Mouse (Mus musculus) megakaryocyte progenitor cell, adult 5-6 weeks (primary cell): ENCODE results near the gene Cd82. TPM values are rescaled to one million over a fixed set of nuclear protein-coding genes. Genes with fewer than 3 reads are reported as not detected.
A peak's percentile ranks its signal among the peaks of the same experiment; 100 is the strongest.

ENCODE experiments used
- ATAC-seq: replicated peaks from 2 replicates; pipeline ENCODE4 v1.8.0; 2016; ENCODE audit warnings: mild to moderate bottlenecking, moderate TSS enrichment, inconsistent platforms; ENCODE audit not compliant: poor library complexity
- total RNA-seq, 2 experiments: library from RNA; stranded (forward) in 1 of 2; stranded (reverse) in 1 of 2; fragments of 157-497, 149-512 nt in 1 of 2; fragments of 200-1000 nt in 1 of 2; gene quantifications; 2 replicates each; pipeline versions ENCODE4 v1.2.3 to v1.2.4; 2015 to 2017

The Cd82 gene
- total RNA-seq, 2 experiments from 2014 or later: 15.0 to 23.9 TPM

DNA sequence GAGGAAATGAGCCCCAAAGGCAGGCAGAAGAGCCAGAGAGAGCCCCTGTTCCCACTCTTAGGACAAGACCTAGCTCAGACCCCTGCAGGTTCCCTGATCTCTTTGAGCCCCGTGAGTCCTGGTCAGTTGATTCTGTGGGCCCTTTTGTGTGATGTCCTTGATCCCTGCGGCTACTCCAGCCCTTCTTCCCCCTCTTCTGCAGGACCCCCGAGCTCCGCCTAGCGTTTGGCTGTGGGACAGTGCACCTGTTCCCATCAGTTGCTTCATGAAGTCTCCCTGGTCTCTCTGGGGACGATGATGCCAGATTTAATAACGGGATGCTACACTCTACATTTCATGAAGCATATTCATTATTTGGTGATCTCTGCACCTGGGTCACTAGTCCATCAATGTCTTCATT is 6.2 kb upstream of the Cd82 start:
- no peak for ATAC-seq

DNA sequence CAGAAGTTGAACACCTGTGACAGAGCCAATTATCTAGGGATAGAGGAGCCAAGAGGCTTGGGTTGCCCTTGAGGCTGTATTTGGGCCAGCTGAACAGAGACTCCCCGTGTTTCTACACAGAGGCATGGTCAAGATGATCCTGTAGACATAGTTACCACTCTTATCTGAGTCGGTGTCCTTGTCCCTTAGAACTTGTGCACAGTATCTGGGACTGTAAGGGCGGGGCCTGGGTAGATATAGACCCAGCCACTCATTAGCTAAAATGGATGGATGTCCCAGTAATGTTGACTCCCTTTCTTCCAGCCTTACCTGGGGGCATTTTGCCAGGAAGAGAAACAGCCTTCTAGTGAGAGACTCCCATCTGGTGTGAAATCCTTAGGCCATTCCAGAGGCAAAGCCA is 3.4 kb upstream of the Cd82 start:
- ATAC-seq: no peak

DNA sequence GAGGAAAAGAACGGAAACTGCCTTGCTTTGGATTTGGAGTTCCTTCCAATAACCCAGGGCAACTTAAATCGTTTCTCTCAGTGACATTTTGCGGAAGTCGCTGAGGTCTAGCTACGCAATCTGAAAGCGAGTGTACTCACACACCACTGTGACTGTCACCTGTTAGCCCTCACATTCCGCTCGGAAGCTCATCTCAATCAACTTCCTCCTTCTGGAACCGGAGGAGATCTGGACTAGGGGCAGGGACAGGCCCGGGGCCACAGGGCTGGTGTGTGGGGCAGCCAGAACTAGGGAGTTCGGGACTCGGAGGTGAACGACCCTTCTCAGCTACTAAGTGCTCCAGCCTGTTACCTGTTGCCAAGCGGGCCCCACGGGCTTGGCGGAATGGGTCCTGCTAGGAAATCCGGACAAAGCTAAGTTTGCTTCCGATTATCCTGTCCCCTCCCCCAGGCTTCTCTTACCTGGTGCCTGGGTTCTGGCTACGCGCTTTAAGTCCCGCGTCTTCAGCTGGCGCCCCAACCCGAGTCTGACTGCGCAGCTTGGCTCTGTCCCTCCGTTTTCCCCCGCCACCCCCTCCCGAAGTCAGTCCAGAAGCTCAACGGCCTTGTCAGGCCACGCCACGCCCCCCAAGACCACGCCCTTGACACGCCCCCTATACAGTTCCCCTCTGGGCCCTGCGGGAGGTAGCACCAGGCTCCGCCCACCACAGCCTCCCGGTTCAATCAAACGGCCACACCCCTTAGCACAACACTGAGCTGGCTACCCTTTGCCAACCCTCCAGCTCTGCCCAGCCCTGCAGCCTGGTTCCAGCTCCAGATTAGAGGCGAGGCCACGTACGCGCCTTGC is 848 bp downstream of the Cd82 start:
- ATAC-seq: peak; percentile 76

DNA sequence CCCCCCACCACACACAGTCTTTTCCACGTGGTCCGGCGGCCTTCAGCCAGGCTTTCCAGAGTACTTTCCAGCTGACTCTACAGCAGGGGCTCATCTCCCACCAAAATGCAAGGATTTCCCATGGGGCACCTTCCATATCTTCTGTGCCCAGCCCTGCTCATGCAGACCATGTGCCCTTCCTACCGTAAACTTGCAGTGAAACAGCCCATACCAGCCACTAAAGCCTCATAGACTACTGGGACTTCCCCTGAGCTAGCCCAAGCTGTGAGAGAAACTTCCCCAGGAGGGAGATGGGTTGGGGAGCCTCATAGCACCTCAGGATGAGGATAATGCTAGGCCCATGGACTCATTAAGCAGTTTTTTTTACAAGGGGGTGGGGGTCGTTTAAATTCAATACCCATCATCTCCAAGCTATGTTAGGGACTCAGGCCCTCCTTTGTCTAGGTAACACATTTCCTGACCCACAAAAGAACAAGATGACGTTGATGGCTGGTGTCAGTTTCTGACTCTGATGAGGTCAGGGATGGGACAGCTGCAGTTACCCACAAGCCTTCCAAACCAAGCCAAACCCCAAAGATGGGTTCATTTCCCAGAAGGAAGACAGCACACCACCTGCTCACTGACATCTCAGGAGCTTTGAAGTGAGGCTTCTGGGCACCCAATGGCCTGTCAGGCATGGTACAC is 2.0 kb downstream of the Cd82 start:
- ATAC-seq: no peak

DNA sequence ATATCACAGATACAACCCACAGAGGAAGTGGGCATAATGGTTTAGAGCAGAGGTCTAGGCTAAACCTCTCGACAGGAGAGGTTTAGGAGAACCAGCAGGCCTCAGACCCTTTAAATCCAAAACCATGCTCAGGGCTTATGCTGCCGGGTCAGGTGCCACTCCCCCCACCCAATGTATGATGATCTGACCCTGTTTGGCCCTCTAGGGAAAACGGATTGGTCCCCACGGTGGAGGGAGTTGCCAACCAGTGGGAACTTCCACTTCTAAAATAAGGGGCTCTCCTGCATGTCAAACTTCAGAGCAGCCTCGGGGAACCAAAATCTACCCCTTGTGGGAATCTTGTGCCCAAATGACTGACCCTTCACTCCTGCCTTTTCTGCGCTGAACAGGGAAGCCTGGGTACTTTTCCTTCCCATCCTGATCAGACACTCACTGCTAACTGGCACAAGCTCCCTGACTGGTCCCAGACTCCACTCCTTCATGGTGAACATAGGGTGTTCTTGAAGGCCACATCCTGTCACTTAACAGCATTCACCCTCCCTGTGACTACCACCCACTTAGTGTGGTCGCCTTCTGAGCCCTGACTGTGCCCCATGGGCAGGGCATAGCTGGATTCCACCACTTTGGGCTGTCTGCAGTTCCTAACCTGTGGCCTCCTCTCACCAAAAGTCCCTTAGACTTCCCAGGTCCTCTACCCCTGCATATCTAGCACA is 3.6 kb downstream of the Cd82 start:
- ATAC-seq: no peak

DNA sequence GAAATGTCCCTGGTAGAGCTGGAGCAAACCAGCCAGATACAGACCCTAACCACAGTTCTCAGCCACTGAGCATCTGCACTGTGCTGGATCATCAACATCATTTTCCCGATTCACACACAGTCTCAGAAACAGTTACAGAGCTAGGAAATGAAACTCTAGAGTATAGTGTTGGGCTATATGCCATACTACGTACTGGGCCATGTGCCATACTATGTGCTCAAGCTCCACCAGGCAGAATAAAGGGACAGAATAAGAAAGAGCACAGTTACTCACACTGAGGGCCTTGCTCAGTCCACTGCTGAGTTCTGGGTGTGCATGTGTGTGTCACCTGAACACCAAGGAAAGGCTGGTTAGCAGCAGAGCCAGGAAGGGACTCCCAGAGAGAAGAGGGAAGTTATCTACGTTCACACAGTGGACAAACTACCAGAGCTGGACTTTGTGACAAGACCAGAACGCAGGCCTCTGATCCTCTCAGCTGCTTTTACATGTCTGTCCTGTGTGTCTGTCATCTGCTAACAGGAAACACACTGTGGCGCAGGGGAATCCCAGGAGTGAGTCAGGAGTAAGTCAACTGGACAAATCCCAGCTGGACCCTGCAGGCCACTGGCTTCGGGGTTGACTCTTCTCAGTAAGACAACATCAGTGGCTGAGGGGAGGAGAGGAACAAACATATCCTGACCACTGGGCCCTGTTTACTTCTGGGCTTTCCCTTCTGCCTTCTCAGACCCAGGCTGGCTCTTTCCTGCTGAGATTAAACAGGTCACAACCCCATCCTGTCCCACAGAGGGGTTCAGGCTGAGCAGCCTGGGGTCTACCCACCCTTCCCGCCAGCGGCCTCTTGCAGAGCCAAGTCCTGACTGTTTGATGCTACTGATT is 4.4 kb downstream of the Cd82 start:
- ATAC-seq: no peak

DNA sequence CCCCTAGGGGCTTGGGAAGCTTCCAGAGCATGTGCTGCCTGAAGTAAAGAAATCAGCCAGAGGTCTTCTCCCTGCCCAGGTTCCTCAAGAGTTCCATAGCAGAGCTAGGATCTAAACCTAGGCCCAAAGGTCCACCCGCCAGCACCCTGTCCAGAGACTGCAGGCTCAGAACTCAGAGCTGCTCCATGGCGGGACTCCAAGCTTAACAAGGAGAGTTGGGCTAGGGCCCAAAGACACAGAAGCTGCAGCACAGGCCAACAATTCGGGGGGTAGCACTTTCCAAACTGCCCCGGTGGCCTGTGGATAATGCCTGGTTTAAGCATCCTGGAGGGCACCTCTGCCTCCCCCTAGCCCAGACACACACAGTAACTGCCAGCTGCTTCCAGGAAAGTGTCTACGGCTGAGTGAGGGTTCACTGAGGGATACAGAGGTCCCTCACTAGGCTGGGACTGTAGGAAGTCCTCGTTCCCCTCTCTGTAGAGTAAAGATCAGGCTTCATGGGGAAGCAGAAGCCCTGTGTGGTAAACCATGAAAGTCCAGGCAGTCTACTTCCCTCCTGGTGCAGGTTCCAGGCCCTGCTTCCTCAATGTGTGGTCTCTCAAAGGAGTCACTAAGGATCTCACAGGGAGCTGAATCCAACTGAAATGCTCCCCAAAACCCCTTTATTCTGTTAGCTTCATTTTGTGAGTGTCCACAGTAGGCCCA is 5.4 kb downstream of the Cd82 start:
- peak; percentile 18 for ATAC-seq

DNA sequence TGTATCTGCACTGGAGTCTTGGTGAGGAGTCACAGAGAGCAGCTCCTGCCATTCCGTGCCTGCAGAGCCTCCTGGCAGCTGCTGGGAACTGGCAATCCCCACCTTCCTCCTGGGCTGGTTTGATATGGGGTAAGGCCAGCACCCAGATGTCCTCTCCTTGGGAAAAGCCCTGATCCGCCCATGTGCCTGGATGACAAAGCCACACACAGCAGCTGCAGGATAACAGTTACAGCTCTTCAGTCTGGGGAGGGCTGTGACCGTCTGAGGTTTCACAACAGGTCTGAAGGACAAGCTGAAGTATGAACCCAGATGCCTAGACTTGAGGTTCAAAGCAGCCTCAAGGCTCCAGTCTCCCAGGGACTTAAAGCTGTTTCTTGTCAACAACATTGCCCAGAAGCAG is 6.8 kb downstream of the Cd82 start:
- peak; percentile 24 for ATAC-seq

DNA sequence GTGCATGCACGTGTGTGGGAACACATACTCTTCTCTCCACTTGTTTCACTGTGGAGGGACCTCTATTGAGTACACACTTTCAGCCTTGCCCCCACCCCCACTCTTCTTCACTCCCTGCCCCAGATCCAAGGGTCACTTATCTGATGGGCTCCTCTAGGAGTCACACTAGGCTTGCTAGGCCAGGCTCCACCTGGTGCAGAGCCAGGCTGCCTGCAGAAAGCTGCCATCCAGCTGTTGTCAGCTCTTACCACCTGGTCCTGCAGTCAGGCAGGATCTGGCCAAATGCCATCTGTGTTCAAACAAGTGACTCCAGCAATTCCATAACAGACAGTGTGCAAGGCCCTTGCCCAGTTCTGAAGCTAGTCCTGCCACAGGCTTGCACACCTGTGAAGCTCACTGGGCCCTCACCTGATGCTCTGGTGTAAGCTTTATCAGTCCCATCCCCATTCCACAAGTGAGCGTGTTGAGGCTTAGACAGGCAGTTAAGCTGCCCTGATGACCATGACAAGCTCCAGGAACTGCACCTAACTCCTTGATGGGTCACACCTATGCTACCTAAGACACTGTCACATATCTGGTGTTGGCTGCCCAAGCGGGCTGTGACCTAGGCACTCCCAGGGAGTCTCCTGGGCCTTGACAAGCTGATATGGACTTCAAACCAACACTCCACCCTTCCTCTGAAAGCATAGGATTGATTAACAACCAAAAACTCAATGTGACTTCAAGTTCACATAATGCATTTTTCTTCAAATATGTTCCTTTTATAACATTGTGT is 7.9 kb downstream of the Cd82 start:
- peak; percentile 29 for ATAC-seq

DNA sequence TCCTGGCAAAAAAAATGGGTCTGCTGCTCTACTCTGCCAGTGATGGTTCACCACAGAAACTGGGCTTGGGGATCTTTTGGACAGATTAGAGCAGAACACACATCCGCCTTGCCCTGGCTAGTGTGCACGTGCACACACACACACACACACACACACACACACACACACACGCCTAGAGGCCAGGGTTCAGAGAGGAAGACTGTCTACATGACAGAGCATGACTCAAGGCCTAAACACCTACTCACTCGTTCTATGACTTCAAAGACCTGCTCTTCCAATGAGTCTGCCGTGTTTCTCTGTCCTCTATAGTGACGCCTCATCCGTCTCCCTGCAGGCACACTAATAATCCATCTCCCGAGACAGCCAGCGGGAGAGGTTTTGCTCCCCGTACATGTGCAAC is 8.6 kb downstream of the Cd82 start:
- 0 out of 2 replicates have a peak, but pooled peaks have one; percentile 0 for ATAC-seq

DNA sequence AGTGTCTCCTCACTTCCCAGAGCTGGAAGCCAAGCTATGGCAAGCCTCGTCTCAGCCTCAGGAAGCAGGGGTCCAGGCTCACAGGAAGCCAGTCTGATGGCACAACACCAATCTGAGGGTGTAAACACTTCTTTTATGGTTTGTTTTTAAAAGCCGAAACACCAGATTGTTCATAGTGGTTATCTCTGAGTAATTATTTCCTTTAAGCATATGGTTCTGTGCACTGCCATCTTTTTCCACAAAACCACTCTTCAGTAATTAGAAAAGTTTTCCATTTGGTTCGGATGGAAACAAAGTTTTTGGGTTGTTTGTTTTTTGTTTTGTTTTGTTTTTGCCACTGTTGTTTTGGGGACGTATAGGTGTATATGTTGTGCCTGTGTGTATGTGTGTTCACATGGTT is 9.9 kb downstream of the Cd82 start:
- ATAC-seq: no peak

DNA sequence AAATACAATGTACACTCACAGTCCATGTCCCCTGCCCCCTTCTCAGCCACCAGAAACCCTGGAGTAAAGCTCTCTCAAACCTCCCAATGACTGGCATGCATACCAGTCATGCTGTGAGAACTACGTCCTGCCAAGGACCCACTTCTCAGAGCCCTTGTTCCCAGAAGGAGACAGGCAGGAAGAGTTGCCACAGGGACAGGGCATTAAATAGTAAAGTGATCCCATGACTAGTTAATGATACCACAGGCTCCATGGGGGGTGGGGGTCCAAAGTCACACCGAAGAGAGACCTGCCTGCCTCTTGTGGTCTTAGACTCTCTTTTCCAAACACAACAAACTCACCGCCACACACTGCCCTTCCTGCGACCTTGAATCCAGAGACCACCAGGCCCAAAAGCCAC is 10.4 kb downstream of the Cd82 start:
- no peak for ATAC-seq

DNA sequence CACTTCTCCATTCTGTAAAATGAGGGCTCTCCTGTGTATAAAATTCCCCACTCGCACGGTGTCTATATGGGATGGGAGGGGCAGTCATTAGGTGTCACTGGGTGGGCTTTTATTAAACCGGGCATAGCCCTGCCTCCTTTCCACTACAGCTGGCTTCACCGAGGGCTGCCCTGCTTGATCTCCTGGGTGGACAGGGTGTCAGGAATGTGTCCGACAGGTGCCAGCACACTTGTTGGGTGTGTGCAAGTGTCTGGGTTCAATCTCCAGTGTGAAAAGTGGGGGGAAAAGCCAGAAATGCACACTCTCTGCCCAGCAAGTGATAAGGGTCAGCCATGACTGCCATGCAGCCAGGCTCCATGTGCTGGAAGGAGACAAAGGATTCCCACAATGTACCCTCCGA is 10.9 kb downstream of the Cd82 start:
- ATAC-seq: no peak

DNA sequence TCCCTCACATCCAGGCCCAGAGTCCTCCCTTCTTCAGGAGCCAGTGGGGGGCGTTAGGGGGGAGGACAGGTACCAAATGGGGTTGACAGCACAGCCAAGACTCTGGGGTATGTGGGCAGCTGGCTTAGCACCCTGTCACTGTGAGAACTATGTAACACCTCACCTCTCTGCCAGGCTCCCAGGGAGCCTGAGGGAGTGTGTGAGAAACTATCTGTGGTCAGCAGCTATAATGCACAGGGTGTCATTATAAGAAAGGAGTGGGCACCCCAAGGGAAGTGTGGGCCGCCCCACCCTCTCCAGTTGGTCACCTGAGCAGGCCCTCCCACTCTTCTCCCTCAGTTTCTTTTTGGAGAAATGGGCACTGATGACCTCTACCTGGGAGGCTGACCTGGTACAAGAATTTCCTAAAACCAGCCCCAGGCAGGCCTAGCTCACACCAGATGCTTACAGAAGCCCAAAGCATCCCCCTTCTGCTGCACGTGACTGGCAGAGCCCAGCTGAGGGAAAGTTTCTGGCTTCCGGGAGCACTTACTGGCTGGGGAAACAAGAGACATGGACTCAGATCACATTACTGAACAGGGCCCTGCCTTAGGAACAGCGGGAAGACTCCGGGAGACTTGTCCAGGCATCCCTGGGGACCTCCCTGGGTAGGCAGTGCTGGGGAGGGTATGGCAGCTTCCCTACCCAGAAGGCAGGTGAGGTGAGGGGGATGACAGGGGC is 11.6 kb downstream of the Cd82 start:
- ATAC-seq: no peak

DNA sequence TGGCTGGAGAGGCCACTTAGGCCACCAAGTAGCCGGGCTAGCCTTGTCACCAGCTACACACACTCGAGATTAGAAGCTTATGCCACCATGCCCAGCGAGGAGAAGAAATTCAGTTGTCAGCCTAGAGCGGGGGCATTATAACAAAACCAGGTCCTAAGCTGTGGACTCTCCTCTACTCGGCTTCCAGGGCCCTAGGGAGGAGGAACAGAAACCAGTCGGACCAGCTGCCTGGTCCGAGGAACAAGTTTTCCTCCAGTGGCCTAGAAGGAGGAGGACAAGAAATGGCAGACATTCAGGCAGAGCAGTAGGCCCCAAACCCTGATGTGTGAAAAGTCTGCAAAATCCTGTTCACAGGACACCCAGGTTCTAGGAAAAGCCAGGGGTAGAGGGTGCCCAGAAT is 12.2 kb downstream of the Cd82 start:
- ATAC-seq: no peak

DNA sequence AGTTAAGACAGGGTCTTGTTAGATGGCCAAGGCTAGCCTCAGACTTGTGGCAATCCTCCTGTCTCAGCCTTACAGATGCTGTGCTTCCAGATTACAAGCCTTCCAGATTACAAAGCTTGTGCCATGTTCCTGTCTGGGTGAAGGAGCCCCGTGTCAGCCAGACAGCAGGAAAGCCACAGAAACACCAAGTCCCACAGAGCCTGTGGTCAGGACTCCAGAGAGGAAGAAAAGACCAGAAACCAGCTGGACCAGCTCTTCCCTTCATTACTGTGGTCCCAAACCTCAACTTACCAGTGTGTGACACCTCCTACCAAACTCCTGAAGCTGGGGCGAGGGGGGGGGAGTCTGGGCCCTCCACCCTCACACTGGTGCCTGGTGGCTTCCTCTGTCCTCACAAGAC is 13.3 kb downstream of the Cd82 start:
- ATAC-seq: no peak; the same call in 1 of the 2 replicates

DNA sequence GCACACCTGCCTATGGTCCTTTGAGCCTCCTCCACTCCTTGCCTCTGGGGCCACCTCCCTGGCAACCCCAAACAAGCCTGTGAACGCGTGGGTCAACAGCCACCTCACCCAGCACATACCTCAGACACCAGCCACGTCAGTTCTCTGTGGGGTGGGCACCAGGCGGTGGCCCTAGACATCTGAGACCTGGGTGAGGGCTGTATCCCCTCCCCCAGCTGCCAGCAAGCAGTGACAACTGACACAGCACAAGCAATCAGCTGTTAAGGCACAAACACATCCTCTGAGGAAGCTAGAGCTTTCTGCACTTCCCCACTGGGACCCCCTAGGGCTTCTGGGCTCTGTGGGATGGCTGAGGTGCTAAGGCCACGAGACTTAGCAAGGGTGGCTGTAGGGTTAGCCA is 14.2 kb downstream of the Cd82 start:
- ATAC-seq: no peak

DNA sequence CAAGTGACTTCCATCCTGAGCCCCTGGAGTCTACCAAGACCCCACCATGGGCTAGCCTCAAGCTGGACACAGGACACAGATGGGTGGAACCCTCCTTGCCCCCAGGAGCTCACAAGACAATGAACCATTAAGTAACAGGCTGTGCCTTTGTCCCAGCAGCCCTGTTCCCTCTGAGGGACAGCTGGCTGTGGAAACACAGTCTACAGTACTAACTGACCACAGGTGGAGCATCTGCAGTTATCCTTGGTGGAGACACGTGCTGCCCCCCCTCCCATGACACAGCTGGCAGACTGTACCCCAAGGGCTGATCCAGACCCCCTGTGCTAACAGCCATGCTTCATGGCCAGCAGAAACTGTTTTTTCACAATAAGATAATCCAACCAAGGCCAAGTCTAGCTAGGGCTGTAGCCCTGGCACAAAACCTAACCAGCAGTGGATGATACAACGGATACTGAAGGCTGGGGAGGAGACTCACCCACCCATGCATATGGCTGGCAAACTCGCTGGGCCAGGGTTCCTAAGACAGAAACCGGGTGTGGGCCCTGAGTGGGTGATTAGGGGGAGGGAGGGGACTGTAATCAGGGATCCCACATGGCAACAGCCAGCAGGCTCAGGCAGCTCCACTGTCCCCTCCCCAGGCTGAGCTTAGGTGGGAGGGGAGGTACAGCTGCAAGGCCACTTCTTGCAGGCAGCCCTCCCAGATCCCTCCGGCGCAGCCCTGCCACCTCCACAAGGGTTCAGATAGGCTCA is 15.3 kb downstream of the Cd82 start:
- ATAC-seq: peak; percentile 76
